Mouse (Mus musculus) limb, embryonic 14.5 days (tissue): Measurements from ENCODE around the gene 1700080E11Rik. TPM values are rescaled to one million over a fixed set of nuclear protein-coding genes. Genes with fewer than 3 reads are reported as not detected.

Source experiments
- ATAC-seq: fragments of 200-750 bp; cut with Nextera tagmentation; 2 replicates; pipeline ENCODE4 v1.8.0; 2017; ENCODE audit warnings: low read depth, moderate number of reproducible peaks, moderate TSS enrichment; ENCODE audit not compliant: low FRiP score
- DNase-seq: peaks from one replicate; pipeline ENCODE4 v3.0.0-alpha.2; 2015; ENCODE audit warnings: low spot score
- H3K27ac ChIP-seq: fragments of 300-500 bp; sonication (generic); replicated peaks from 2 replicates; pipeline ENCODE4 v1.5.1; 2014; ENCODE audit warnings: low read depth, mild to moderate bottlenecking, low read length, moderate library complexity, mixed read lengths
- H3K27me3 ChIP-seq: fragments of 300-500 bp; sonication (generic); 2 replicates; pipeline ENCODE4 v1.6.1; 2014; ENCODE audit warnings: low read length, mixed read lengths; ENCODE audit not compliant: control insufficient read depth, insufficient read depth
- H3K36me3 ChIP-seq: fragments of 300-500 bp; sonication (generic); 2 replicates; pipeline ENCODE4 v1.6.1; 2014; ENCODE audit warnings: mild to moderate bottlenecking, low read length, moderate library complexity, mixed read lengths; ENCODE audit not compliant: control insufficient read depth, insufficient read depth
- H3K4me1 ChIP-seq: fragments of 300-500 bp; sonication (generic); 2 replicates; pipeline ENCODE4 v1.6.1; 2014; ENCODE audit warnings: antibody characterized with exemption, low read length, mixed read lengths; ENCODE audit not compliant: control insufficient read depth, insufficient read depth
- H3K4me2 ChIP-seq: fragments of 300-500 bp; sonication (generic); replicated peaks from 2 replicates; pipeline ENCODE4 v1.6.1; 2014; ENCODE audit warnings: low read depth, mild to moderate bottlenecking, low read length, moderate library complexity; ENCODE audit not compliant: severe bottlenecking
- H3K4me3 ChIP-seq: fragments of 300-500 bp; sonication (generic); replicated peaks from 2 replicates; pipeline ENCODE4 v1.5.1; 2014; ENCODE audit warnings: low read length
- H3K9ac ChIP-seq: fragments of 300-500 bp; sonication (generic); 2 replicates; pipeline ENCODE4 v1.6.1; 2014; ENCODE audit warnings: mild to moderate bottlenecking, low read depth, low read length, moderate library complexity; ENCODE audit not compliant: severe bottlenecking
- H3K9me3 ChIP-seq: fragments of 300-500 bp; sonication (generic); 2 replicates; pipeline ENCODE4 v1.6.1; 2016; ENCODE audit warnings: low read length; ENCODE audit not compliant: control insufficient read depth
- POLR2A ChIP-seq: fragments of 200-500 bp; IDR thresholded peaks from 2 replicates; pipeline ENCODE4 v1.8.0; 2012; ENCODE audit warnings: inconsistent platforms, mild to moderate bottlenecking, moderate library complexity, borderline replicate concordance; ENCODE audit not compliant: insufficient read depth, insufficient read length; ENCODE audit errors: extremely low read depth
- WGBS: fragments of 180-500 bp; shearing (Covaris S2); extraction: QIAGEN DNeasy Blood & Tissue Kit; methylation state at CpG from one replicate; pipeline ENCODE4 v1.1.7; 2014; 5-methylcytosine and 5-hydroxymethylcytosine counted together
- polyA plus RNA-seq, 2 experiments: library from polyadenylated mRNA; depleted of rRNA in 1 of 2; stranded (reverse) in 1 of 2; unstranded in 1 of 2; fragments of >200 nt; fragmentation: Nextera tagmentation in 1 of 2; extraction: Ambion mirVana in 1 of 2; gene quantifications; 2 replicates each; pipeline versions ENCODE4 v1.2.1 to v1.2.3; 2012 to 2014

1700080E11Rik gene
- polyA plus RNA-seq (2012; rRNA removed) (not detected in 2 replicates), polyA plus RNA-seq (2014; fragmentation: Nextera tagmentation; extraction: Ambion mirVana) (not detected in 2 replicates)

- DNase-seq: no peak
- TF ChIP-seq POLR2A: no peak
- ATAC-seq: no peak
- H3K9ac ChIP-seq: no peak within 1 kb of the TSS
- 69% methylated on average over 6 of the region's 6 CpGs for WGBS
- H3K4me2 ChIP-seq: no peak within 1 kb of the TSS
- no peaks in the 10 kb centered on the region for H3K4me1 ChIP-seq
- no peaks in the 10 kb centered on the region for H3K9me3 ChIP-seq
- no peak within 1 kb of the TSS for H3K4me3 ChIP-seq
- H3K36me3 ChIP-seq: no peaks in the 10 kb centered on the region
- no peaks in the 10 kb centered on the region for H3K27me3 ChIP-seq
- no peak within 1 kb of the TSS for H3K27ac ChIP-seq
These were observed at the start of gene 1700080E11Rik for GRCm38 (mm10) chr9:105144992-105145391. 1700080E11Rik (minus strand) TSS chr9:105145092.

- Histone ChIP-seq H3K4me2 (no peak overlapping the region), H3K27ac (no peak overlapping the region), H3K27me3 (no peaks in the 10 kb centered on the region), H3K9ac (no peak overlapping the region), H3K4me3 (no peak overlapping the region), H3K4me1 (no peaks in the 10 kb centered on the region), H3K9me3 (no peaks in the 10 kb centered on the region), H3K36me3 (no peaks in the 10 kb centered on the region)
- 73% methylated on average over 3 of the region's 3 CpGs for WGBS
- ATAC-seq: no peak
- no peak for TF ChIP-seq POLR2A
- no peak for DNase-seq
These were observed 41.8 kb upstream of the 1700080E11Rik start for GRCm38 (mm10) chr9:105186725-105187124.

- H3K4me2 ChIP-seq: no peak overlapping the region
- WGBS: 80% methylated on average over 3 of the region's 3 CpGs
- no peak overlapping the region for H3K27ac ChIP-seq
- DNase-seq (no peak), ATAC-seq (no peak)
- no peak for TF ChIP-seq POLR2A
- H3K9me3 ChIP-seq: no peaks in the 10 kb centered on the region
- no peaks in the 10 kb centered on the region for H3K4me1 ChIP-seq
- no peak overlapping the region for H3K4me3 ChIP-seq
- H3K9ac ChIP-seq: no peak overlapping the region
- H3K27me3 ChIP-seq: no peaks in the 10 kb centered on the region
- no peaks in the 10 kb centered on the region for H3K36me3 ChIP-seq
These were observed 37.5 kb upstream of the 1700080E11Rik start for GRCm38 (mm10) chr9:105182392-105182791.

GRCm38 (mm10) chr9:105139204-105139603 lies 5.7 kb downstream of the 1700080E11Rik start:
- Histone ChIP-seq H3K27me3 (no peaks in the 10 kb centered on the region), H3K36me3 (no peaks in the 10 kb centered on the region), H3K4me1 (no peaks in the 10 kb centered on the region), H3K9ac (no peak overlapping the region), H3K27ac (no peak overlapping the region), H3K4me3 (no peak overlapping the region), H3K4me2 (no peak overlapping the region), H3K9me3 (no peaks in the 10 kb centered on the region)
- 84% methylated on average over 6 of the region's 6 CpGs for WGBS
- ATAC-seq (no peak), DNase-seq (no peak)
- TF ChIP-seq POLR2A: no peak

- Histone ChIP-seq H3K36me3 (no peaks in the 10 kb centered on the region), H3K27ac (no peak overlapping the region), H3K4me3 (no peak overlapping the region), H3K4me2 (no peak overlapping the region), H3K27me3 (no peaks in the 10 kb centered on the region), H3K4me1 (peaks cover 4% of the 10 kb centered on the region; the same call in 1 of the 2 replicates), H3K9me3 (no peaks in the 10 kb centered on the region), H3K9ac (no peak overlapping the region)
- ATAC-seq (no peak), DNase-seq (no peak)
- WGBS: 17% methylated on average over 1 of the region's 1 CpGs
- TF ChIP-seq POLR2A: no peak
These were observed 8.5 kb downstream of the 1700080E11Rik start for GRCm38 (mm10) chr9:105136404-105136803.

- no peaks in the 10 kb centered on the region for H3K36me3 ChIP-seq
- DNase-seq (no peak), ATAC-seq (no peak)
- H3K4me3 ChIP-seq: no peak overlapping the region
- H3K4me1 ChIP-seq: peaks cover 8% of the 10 kb centered on the region
- no peak for TF ChIP-seq POLR2A
- H3K27ac ChIP-seq: no peak overlapping the region
- H3K27me3 ChIP-seq: no peaks in the 10 kb centered on the region
- WGBS: 86% methylated on average over 5 of the region's 5 CpGs
- H3K9me3 ChIP-seq: no peaks in the 10 kb centered on the region
- H3K4me2 ChIP-seq: no peak overlapping the region
- no peak overlapping the region for H3K9ac ChIP-seq
These were observed 10.4 kb downstream of the 1700080E11Rik start for GRCm38 (mm10) chr9:105134536-105134935.
